Mouse (Mus musculus): Measurements from ENCODE around the gene Fam172a.

DNA sequence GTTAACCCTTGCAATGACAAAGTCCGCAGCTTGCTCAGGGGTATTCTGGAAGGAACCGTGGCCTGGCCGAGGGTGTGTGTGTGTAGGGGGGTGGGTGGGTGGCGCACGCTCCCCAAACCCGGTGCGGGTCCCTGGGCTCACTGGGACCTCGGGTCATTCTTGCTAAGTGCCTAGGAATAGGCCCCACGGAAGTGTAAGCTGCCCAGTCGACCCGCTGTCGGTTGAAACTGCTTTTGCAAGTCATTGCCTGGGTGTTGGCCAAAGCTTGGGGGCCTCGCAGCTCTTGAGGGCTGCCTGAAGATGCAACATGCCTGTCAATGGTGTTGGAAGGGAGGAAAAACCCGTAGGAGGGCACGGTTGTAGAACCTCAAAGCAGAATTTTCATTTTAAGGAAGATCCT lies 510.3 kb downstream of the Fam172a start:
- no peak for TF ChIP-seq GATA1 (IDR thresholded peaks at IDR 0.05; ENCODE audit: low read length)
- TF ChIP-seq TAL1 (IDR thresholded peaks at IDR 0.05; ENCODE audit: low read length): no peak

All from erythroblast, embryonic 14.5 days (primary cell).